Mouse (Mus musculus) G1E-ER4 (cell line): ENCODE data around the gene Prr12. TPM values are rescaled to one million over a fixed set of nuclear protein-coding genes. Genes with fewer than 3 reads are reported as not detected.

Source experiments
- GATA1 ChIP-seq: IDR thresholded peaks from one replicate; pipeline ENCODE4 v1.8.0; 2012; ENCODE audit warnings: low read length, inconsistent platforms
- polyA plus RNA-seq: library from polyadenylated mRNA; stranded (reverse); fragments of >175 nt; gene quantifications from 2 replicates; pipeline ENCODE4 v1.2.3, GENCODE M21; 2012

Gene Prr12
- polyA plus RNA-seq, 1 experiment = 149 TPM

- no peak for TF ChIP-seq GATA1
Measured at GRCm38 (mm10) chr7:45082401-45083299, 30.0 kb upstream of the Prr12 start.

DNA sequence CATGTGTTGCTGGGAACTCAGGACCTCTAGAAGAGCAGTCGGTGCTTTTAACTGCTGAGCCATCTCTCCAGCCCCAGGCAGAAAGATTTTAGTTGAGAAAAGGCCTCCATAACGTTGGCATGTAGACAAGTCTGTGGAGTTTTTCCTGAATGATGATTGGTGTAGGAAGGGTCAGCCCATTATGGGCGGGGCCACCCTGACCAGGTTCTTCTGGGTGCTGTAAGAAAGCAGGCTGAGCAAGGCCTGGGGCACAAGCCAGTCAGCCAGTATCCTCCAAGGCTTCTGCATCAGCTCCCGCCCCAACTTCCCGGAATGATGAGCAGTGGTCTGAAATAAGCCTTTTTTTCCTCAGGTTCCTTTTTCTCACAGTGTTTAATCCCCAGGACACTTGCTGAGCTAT is 28.3 kb upstream of the Prr12 start:
- no peak for TF ChIP-seq GATA1

- TF ChIP-seq GATA1 = no peak
Measured at GRCm38 (mm10) chr7:45079856-45080255, 27.2 kb upstream of the Prr12 start.

- TF ChIP-seq GATA1 = no peak
Measured at GRCm38 (mm10) chr7:45078513-45078912, 25.8 kb upstream of the Prr12 start.

GRCm38 (mm10) chr7:45077829-45078228 is 25.1 kb upstream of the Prr12 start:
- TF ChIP-seq GATA1 = no peak

GRCm38 (mm10) chr7:45077322-45077721 is 24.6 kb upstream of the Prr12 start:
- no peak for TF ChIP-seq GATA1

- no peak for TF ChIP-seq GATA1
Measured at GRCm38 (mm10) chr7:45076501-45076900, 23.8 kb upstream of the Prr12 start.

DNA sequence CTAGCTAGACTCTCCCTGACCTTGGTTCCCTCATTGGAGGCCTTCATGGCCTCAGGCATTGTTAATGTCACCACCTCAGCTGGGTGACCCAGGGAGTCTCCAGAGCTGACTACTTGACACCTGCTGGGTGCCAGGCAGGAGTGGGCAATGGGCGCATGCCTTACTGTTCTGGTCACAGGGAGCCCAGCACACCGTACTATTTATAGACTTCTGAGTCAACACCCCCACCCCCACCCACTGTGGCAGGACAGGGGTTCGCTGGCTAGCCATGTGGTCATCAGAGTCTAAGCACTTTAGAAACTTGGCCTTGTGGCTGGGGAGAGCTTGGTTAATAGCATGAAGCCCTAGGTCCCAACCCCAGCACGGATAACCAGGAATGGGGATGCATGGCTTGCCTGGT is 22.7 kb upstream of the Prr12 start:
- TF ChIP-seq GATA1 = no peak

DNA sequence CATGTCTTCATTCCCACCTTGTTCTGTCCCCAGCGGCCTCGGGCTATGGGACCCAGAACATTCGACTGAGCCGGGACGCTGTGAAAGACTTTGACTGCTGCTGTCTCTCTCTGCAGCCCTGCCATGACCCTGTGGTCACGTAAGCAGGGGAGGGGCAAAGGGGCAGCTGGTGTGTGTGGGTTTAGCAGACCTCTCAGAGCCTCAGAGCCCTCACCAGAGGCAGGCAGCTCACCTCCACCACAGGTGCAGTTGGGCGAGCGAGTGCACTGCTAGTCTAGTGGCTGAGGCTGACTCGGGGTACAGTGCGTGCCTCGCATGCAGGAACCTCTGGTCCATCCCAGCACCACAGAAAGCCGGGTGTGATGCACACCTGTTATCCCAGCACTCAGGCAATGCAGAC is 21.3 kb upstream of the Prr12 start:
- TF ChIP-seq GATA1 = no peak

- TF ChIP-seq GATA1 = no peak
Measured at GRCm38 (mm10) chr7:45073171-45073707, 20.6 kb upstream of the Prr12 start.

DNA sequence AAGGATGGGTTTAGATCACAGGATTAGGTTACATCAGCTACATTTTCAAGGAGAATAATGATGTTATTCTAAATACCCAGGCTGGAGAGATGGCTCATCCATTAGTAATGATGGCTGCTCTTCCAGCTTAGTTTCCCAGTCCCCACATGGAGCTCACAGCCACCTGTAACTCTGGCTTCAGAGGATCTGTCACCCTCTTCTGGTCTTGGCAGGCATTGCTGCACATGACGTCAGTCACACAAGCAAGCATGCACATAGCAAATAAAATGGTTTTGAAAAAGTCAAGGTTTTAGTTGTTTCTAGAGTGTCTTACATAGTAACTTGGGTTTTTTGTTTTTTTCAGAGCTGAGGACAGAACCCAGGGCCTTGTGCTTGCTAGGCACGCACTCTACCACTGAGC is 19.5 kb upstream of the Prr12 start:
- no peak for TF ChIP-seq GATA1

DNA sequence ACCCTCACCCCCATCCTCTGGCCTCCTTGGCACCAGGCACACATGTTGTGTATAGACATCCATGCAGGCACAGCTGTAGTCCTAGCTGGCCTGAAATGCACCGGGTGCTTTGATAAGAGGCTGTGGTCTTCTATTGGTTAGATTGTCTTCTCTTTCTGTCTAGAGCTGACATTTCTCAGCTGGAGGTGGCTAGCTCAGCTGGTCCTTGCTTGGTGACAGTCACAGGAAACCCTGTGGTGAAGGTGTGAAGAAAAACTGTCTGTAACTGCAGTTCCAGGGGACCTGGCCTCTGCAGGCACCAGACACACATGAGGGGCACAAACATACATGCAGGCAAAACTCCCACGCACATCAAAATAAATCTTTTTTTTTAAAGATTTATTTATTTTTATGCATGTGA is 17.0 kb upstream of the Prr12 start:
- no peak for TF ChIP-seq GATA1

GRCm38 (mm10) chr7:45068000-45068318 is 15.3 kb upstream of the Prr12 start:
- TF ChIP-seq GATA1 = no peak

DNA sequence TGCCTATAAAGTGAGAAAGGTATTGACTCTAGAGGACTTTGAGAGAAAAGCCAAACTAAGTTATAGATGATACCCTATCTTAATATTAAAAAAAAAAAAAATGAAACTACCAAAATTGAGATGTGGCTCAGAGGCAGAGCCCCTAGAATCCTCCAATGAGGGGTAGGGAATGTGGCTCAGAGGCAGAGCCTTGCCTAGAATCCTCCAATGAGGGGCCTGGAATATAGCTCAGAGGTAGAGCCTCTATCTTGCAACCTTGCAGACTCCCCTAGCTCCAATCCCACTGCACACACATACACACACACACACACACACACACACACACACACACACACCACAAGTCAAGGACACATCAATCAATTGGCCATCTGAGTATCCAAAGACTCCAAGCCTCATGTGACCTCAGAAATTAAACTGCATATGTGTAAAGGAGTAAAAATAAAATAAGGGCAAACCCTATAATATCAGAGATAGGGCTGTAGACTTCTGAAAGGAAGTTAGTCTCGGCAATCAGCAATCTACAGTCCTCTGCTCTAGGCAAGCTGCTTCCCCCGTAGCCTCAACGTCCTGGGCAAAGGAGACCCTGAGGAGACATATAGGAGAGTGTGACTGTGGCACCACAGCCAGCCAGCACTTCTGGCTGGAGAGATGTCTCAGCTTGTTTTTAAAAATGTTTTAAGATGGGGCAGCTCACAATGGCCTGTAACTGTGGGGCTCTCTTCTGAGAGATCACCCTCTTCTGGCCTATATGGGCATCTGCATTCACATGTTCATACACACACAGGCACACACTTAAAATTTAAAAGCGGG is 14.7 kb upstream of the Prr12 start:
- TF ChIP-seq GATA1 = no peak

DNA sequence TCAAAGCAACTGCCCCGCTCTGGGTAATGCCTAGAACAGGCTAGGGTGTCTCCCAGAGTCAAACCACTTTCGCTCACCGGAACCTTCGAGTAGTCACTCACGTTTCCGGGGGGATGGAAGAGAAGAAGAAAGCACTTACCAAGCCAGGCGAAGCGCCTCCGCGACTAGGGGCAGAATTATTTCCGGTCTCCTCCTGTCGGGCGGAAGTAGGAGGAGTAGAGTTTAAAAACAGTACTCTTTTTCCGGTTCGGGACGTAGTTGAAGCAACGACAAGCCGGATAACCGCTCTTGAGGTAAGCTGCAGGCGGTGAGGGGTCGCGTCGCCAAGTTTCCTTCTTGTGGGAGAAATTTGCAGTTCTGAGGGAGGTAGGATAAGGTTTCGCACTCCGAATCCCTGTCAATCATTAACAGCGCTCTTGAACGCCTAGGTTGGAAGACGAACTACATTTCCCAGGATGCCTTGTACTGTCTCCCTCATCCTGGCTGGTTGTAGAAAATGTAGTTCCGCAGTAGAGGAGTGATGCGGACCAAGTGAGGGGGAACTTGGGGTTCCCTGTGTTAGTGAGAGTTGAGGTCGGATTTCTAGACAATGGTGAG is 9.7 kb upstream of the Prr12 start, which contains the start of the genes Nosip and Prrg2:
Gene Nosip, plus strand, starts transcription at position 191 of the 597 bp plus-strand sequence.
Gene Prrg2, minus strand, starts transcription at position 439 of the 597 bp plus-strand sequence.
- no peak for TF ChIP-seq GATA1
